Mouse (Mus musculus) MEL (cell line): ENCODE data around the gene Faim2.

Source experiments
- CTCF ChIP-seq, 3 experiments: IDR thresholded peaks in 2 of 3; conservative IDR thresholded peaks in 1 of 3; 2 replicates each; pipeline ENCODE4 v1.5.1; 2011 to 2012; ENCODE audit warnings: low read length in 3 of 3, low read depth in 2 of 3, mild to moderate bottlenecking in 2 of 3, improper control_type of control experiment in 1 of 3, inconsistent platforms in 1 of 3, mixed read lengths in 1 of 3, moderate library complexity in 1 of 3; ENCODE audit not compliant: control insufficient read depth in 1 of 3, insufficient read depth in 1 of 3, poor library complexity in 1 of 3, severe bottlenecking in 1 of 3
- GABPA ChIP-seq: IDR thresholded peaks from 2 replicates; pipeline ENCODE4 v1.6.1; 2012; ENCODE audit warnings: low read depth, mild to moderate bottlenecking, inconsistent platforms, low read length, improper control_type of control experiment, moderate library complexity
- JUND ChIP-seq: IDR thresholded peaks from 2 replicates; pipeline ENCODE4 v1.6.1; 2011; ENCODE audit warnings: low read depth, mild to moderate bottlenecking, improper control_type of control experiment, low read length
- KAT2A ChIP-seq: conservative IDR thresholded peaks from 2 replicates; pipeline ENCODE4 v1.6.1; 2012; ENCODE audit warnings: low read depth, low read length, improper control_type of control experiment, inconsistent platforms
- MEF2A ChIP-seq: IDR thresholded peaks from 2 replicates; pipeline ENCODE4 v1.6.1; 2014; ENCODE audit warnings: low read depth, mild to moderate bottlenecking, inconsistent platforms, low read length, improper control_type of control experiment; ENCODE audit not compliant: poor library complexity, insufficient replicate concordance, severe bottlenecking; ENCODE audit errors: extremely low read depth
- MYC ChIP-seq: IDR thresholded peaks from 2 replicates; pipeline ENCODE4 v1.6.1; 2011; ENCODE audit warnings: low read depth, mild to moderate bottlenecking, low read length, improper control_type of control experiment, moderate library complexity
- POLR2AphosphoS5 ChIP-seq: IDR thresholded peaks from 2 replicates; pipeline ENCODE4 v1.6.1; 2012; ENCODE audit warnings: low read depth, borderline replicate concordance, mild to moderate bottlenecking, inconsistent platforms, low read length, moderate library complexity, mixed read lengths
- USF2 ChIP-seq, 2 experiments: IDR thresholded peaks; 2 replicates each; pipeline ENCODE4 v1.6.1; 2011 to 2012; ENCODE audit warnings: improper control_type of control experiment in 2 of 2, low read length in 2 of 2, borderline replicate concordance in 1 of 2, inconsistent platforms in 1 of 2, low read depth in 1 of 2, mild to moderate bottlenecking in 1 of 2; ENCODE audit not compliant: insufficient read depth in 1 of 2
- ZMIZ1 ChIP-seq: IDR thresholded peaks from 2 replicates; pipeline ENCODE4 v1.6.1; 2012; ENCODE audit warnings: low read depth, mild to moderate bottlenecking, inconsistent platforms, low read length, improper control_type of control experiment, moderate library complexity

GRCm38 (mm10) chr15:99470971-99471676 lies 56.8 kb downstream of the Faim2 start:
- TF ChIP-seq ZMIZ1 (no peak), POLR2AphosphoS5 (no peak), CTCF (IDR thresholded peaks at IDR 0.05 in 2 of 3, conservative IDR thresholded peaks at IDR 0.05 in 1 of 3; ENCODE audit: control insufficient read depth in 1 of 3, insufficient read depth in 1 of 3, low read depth in 2 of 3, low read length in 3 of 3, poor library complexity in 1 of 3, severe bottlenecking in 1 of 3) (peak; percentile 83 to 98 (median 96)), MYC (no peak), JUND (no peak), KAT2A (no peak), GABPA (no peak), MEF2A (no peak), USF2 (IDR thresholded peaks at IDR 0.05; ENCODE audit: borderline replicate concordance in 1 of 2, insufficient read depth in 1 of 2, low read depth in 1 of 2, low read length in 2 of 2) (no peak)
